Mouse (Mus musculus) cerebellum, adult 9-11 months (tissue): Measurements from ENCODE around the gene Cacnb2.

Source experiments
- DNase-seq: peaks from one replicate; pipeline ENCODE4 v3.0.0; 2022

Cacnb2 gene

GRCm38 (mm10) chr2:14602788-14603187 lies at the start of gene Cacnb2:
TSS of gene Cacnb2 (plus strand) at chr2:14603088.
- DNase-seq: no peak

- DNase-seq: no peak
These were observed 34.9 kb upstream of the Cacnb2 start for GRCm38 (mm10) chr2:14568020-14568419.

- DNase-seq: no peak
These were observed 31.6 kb upstream of the Cacnb2 start for GRCm38 (mm10) chr2:14571300-14571699.

DNA sequence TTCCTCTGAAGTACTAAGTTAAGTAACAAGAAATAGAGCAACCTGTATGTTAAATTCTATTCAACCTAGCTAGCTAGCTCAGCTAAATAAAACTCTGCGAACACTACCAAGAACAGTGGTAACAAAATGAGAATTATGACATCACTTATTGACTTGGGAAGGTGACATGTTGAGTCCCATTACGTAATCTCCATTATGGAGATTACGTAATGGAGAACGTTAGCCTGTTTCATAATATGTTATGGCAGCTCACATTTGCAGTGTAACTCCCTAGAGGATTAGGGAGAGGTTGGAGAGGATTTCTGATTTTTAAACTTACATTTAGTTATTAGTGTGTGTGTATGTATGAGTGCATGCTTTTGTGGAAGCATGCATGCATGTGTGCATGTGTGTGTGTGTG lies 13.3 kb upstream of the Cacnb2 start:
- no peak for DNase-seq

DNA sequence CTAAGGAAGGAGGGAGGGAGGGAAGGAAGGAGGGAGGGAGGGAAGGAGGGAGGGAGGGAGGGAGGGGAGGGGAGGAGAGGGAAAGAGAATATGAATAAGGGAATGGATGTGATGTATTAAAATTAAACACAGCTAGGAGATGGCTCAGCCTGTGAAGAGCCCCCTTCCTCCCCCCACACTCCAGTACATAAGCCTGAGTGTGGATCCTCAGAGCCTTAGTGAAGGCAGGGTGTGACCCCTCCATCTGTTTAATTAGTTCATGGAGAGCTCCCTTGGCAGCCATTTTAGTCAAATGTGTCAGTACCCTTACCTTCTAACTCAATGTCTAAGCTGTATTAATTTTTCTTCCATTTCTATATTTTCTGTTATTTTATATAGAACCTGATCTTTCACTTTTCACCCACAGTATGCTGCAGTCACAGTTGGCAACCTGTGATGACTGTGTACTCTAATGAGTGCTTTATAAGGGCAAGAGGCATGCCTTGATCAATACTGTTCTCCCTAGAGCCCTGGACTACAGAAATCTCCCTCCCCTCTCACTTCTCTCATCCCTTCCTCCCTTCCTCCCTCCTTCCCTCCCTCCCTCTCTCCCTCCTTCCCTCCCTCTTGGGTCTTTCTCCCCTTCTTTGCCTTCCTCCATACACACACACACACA lies 4.9 kb upstream of the Cacnb2 start:
- no peak for DNase-seq

GRCm38 (mm10) chr2:14603784-14604781 lies 1.2 kb downstream of the Cacnb2 start:
- DNase-seq: peak; percentile 19

DNA sequence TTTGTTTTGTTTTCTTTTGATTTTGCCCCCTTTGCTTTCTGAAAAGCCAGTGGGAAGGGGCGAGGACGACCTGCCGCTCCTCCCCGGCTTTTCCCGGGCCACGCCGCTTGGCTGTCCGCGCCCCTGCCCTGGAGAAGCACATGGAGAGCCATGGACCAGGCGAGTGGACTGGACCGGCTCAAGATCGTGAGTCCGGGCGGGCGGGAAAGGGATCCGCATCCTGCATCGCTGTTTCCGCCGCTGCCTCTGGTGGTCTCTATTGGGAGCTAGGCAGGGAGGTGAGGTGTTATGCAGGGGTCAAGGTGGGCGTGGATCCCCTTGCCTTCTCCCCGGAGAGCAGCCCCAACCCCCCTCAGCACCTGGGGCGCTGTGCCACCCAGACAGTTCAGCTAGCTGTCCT lies 1.9 kb downstream of the Cacnb2 start:
- no peak for DNase-seq

DNA sequence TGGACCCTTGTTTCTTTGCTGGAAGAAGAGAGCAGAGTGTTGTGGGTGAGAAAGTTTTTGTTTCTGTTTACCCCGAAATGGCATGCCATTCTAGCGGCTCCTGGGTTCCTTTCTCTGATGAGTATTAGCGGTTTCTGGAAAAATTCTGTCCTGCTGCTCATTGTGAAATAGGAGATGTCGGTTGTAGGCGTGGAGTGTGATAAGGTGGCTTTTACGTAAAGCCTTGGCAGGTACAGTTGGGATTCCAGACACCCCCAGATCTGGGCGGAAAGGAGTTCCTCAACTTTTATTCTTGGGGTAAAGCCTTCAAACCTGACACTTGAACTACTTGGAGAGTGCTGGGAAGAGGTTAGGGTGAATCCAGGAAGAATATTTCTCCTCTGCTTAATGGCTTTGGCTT lies 2.3 kb downstream of the Cacnb2 start:
- no peak for DNase-seq

GRCm38 (mm10) chr2:14608606-14609005 lies 5.7 kb downstream of the Cacnb2 start:
- no peak for DNase-seq

GRCm38 (mm10) chr2:14612705-14613104 lies 9.8 kb downstream of the Cacnb2 start:
- DNase-seq: no peak

GRCm38 (mm10) chr2:14616361-14616760 lies 13.5 kb downstream of the Cacnb2 start:
- no peak for DNase-seq

- no peak for DNase-seq
These were observed 17.4 kb downstream of the Cacnb2 start for GRCm38 (mm10) chr2:14620120-14620853.

GRCm38 (mm10) chr2:14620891-14621290 lies 18.0 kb downstream of the Cacnb2 start:
- DNase-seq: no peak

GRCm38 (mm10) chr2:14623820-14624219 lies 20.9 kb downstream of the Cacnb2 start:
- DNase-seq: no peak

- DNase-seq: no peak
These were observed 27.1 kb downstream of the Cacnb2 start for GRCm38 (mm10) chr2:14629814-14630492.

DNA sequence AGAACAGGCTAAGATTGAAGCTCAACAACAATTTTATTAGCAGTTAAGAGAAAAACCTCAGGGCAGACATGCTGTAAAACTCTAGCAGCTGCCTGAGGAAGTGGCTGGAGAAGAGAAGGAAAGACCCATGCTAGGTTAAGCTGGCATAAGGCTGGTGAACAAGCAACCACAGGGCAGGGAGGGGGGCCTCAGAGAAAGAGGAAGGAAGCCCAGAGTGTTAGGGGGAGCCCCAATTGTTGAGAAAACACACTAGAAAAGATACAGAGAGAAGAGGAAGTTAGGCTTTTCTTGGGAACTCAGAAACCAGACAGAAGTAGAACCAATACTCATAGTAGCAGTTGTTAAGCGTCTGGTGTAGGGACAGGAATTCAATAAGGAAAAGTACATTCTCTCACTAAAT lies 28.7 kb downstream of the Cacnb2 start:
- no peak for DNase-seq

DNA sequence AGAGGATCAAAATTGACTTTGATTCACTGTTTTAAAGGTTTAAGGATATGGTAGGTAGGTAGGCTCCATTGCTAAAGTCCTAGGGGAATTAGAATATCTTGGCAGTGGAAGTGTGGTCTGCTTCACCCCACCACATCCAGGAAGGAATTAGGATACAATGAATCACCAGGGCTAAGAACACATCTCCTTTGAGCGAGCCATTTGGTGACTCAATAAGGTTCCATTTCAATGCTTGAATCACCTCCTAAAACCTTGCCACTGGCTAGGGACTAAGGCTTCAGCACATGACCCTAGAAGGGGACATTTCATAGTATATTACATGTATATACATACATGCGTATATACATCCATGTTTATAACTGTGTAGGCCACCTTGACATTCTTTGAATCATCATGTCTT lies 30.3 kb downstream of the Cacnb2 start:
- no peak for DNase-seq

DNA sequence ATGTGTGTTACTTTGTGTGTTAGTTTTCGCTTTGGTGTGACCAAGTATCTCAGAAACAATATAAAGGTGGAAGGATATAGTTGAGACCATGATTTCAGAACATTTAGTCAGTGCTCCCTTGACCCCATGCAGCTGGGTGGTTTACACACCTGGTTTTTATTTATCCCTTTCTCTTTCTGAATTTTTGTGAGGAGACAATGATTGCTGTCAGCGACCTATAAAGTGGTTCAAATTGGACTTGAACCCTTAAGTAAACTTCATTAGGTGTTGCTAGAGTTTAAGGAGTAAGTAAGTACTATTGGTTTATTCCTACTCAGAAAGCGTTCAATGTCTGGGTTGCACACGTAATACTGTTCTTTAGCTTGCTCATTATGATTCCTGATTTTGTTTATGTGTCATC lies 36.4 kb downstream of the Cacnb2 start:
- DNase-seq: no peak

DNA sequence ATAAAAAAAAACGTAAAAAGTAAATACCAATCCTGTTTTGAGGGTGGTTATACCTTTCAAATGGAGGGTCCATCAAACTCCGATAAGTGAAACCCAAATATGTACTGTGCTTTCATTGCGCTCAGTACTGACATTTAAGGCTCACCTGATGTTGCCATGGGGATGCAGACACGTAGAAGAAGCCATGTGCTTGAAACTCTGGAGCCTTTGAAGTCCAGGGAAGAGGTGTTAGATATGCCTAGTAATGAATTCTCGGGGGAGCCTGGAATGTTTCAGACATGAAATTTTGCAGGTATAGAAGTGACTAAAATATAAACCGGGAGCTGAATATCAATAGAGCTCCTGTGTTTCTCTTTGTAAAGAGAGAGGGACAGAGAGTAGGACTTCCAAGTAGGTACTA lies 37.0 kb downstream of the Cacnb2 start:
- no peak for DNase-seq

DNA sequence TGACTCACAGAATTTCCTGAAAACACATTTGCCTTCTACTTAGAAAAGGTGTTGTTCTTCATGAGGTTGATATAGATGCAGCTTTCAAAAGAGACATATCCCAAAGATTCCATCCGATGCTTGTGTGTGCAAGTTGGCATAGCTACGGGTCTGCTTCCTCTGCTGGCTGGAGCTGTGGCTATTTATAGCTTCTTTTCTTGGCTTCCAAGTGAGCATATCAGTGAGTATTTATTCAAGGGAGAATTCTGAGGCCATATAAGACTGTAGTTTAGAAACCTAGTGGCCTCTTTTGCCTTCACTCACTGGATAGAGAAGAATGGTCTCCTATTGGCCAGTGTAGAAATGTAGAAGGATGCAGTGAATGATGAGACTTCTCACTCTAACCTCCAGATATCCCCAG lies 38.2 kb downstream of the Cacnb2 start:
- peak; percentile 13 for DNase-seq

GRCm38 (mm10) chr2:14651268-14651667 lies 48.4 kb downstream of the Cacnb2 start:
- no peak for DNase-seq

- DNase-seq: no peak
These were observed 53.8 kb downstream of the Cacnb2 start for GRCm38 (mm10) chr2:14656673-14657072.
